Comparison of ENCODE assay signal across 16 mouse cellular contexts in genomic region chr10:25271756-25272155, GRCm38 (mm10). TPM values are rescaled to one million over a fixed set of nuclear protein-coding genes. Genes with fewer than 3 reads are reported as not detected.
DNase-seq lines count a peak whose midpoint lies in the region; ATAC-seq and TF ChIP-seq lines count a peak whose summit lies in the region.
"Had no signal": no experiment of that assay in that cellular context is flagged by ENCODE, and none has a peak within 500 bp of the region (broad histone marks: within the 10 kb centered on the region; RNA-seq: fewer than 3 reads in every experiment).

No protein-coding gene starts in this region.

- H3K9me3 ChIP-seq in kidney, postnatal 0 days (replicated peaks; ENCODE audit: low read length): no peaks in the 10 kb centered on the region
- no peaks in the 10 kb centered on the region for H3K9me3 ChIP-seq in embryonic facial prominence, embryonic 10.5 days
- no peaks in the 10 kb centered on the region for H3K9me3 ChIP-seq in stomach, embryonic 14.5 days (ENCODE audit: control insufficient read depth, low read depth, low read length)
- H3K9me3 ChIP-seq: heart, embryonic 10.5 days; liver, embryonic 13.5 days had no signal

- H3K4me3 ChIP-seq in kidney, postnatal 0 days (replicated peaks; ENCODE audit: low read depth, low read length): no peak overlapping the region
- H3K4me3 ChIP-seq in embryonic facial prominence, embryonic 10.5 days: no peak overlapping the region
- H3K4me3 ChIP-seq in stomach, embryonic 14.5 days (ENCODE audit: low read depth, low read length): no peak overlapping the region
- H3K4me3 ChIP-seq: heart, embryonic 10.5 days; liver, embryonic 13.5 days; megakaryocyte, embryonic 14.5 days had no signal

- H3K9ac ChIP-seq in kidney, postnatal 0 days (ENCODE audit: low read depth, low read length): no peak overlapping the region
- H3K9ac ChIP-seq in stomach, embryonic 14.5 days (replicated peaks; ENCODE audit: low read depth, low read length): no peak overlapping the region
- H3K9ac ChIP-seq: hindbrain, embryonic 14.5 days; liver, embryonic 13.5 days had no signal

- no peaks in the 10 kb centered on the region for H3K4me1 ChIP-seq in kidney, postnatal 0 days (replicated peaks; ENCODE audit: insufficient read depth, low read length)
- peaks cover 9% of the 10 kb centered on the region for H3K4me1 ChIP-seq in embryonic facial prominence, embryonic 10.5 days
- H3K4me1 ChIP-seq in stomach, embryonic 14.5 days (ENCODE audit: control insufficient read depth, insufficient read depth, low read length): peaks cover 9% of the 10 kb centered on the region; the same call in 1 of the 2 replicates

- no peak overlapping the region for H3K4me2 ChIP-seq in kidney, postnatal 0 days (ENCODE audit: low read length)
- no peak overlapping the region for H3K4me2 ChIP-seq in stomach, embryonic 14.5 days (replicated peaks; ENCODE audit: low read depth, low read length)
- H3K4me2 ChIP-seq: hindbrain, embryonic 14.5 days; liver, embryonic 13.5 days had no signal

- peak; percentile 28 for DNase-seq in adrenal gland, adult 8-10 months
- DNase-seq in adrenal gland, postnatal 10 days: no peak
- peak; percentile 66 for DNase-seq in kidney, postnatal 0 days (ENCODE audit: low spot score)
- DNase-seq in kidney, postnatal 4 days: no peak
- DNase-seq in embryonic facial prominence, embryonic 10.5 days (ENCODE audit: low spot score): no peak
- no peak for DNase-seq in right cerebral cortex, adult 18-20 months
- DNase-seq in urinary bladder, adult 2 months (ENCODE audit: low spot score): no peak
- DNase-seq: B cell, adult 2 months; cerebellum, adult 18-20 months; kidney, postnatal 14 days; liver, embryonic 13.5 days; right cerebral cortex, postnatal 4 days had no signal

- 67% methylated on average over 2 of the region's 2 CpGs for WGBS in kidney, postnatal 0 days
- WGBS in embryonic facial prominence, embryonic 10.5 days: 81% methylated on average over 2 of the region's 2 CpGs
- 64% methylated on average over 2 of the region's 2 CpGs for WGBS in stomach, embryonic 14.5 days

- H3K27me3 ChIP-seq in kidney, postnatal 0 days (ENCODE audit: insufficient read depth, low read length): no peaks in the 10 kb centered on the region
- no peaks in the 10 kb centered on the region for H3K27me3 ChIP-seq in embryonic facial prominence, embryonic 10.5 days (replicated peaks; ENCODE audit: low read depth, poor library complexity, severe bottlenecking)
- H3K27me3 ChIP-seq in stomach, embryonic 14.5 days (ENCODE audit: control insufficient read depth, insufficient read depth, low read length): no peaks in the 10 kb centered on the region
- H3K27me3 ChIP-seq: liver, embryonic 13.5 days; megakaryocyte, embryonic 14.5 days had no signal

- H3K27ac ChIP-seq in kidney, postnatal 0 days: no peak overlapping the region
- H3K27ac ChIP-seq in embryonic facial prominence, embryonic 10.5 days (replicated peaks): peak overlapping the region; percentile 1; the same call in 1 of the 2 replicates
- peak overlapping the region; percentile 63; the same call in 1 of the 2 replicates for H3K27ac ChIP-seq in stomach, embryonic 14.5 days (ENCODE audit: low read length)
- H3K27ac ChIP-seq: heart, embryonic 10.5 days; hindbrain, embryonic 14.5 days; liver, embryonic 13.5 days had no signal

- ATAC-seq in kidney, postnatal 0 days (replicated peaks; ENCODE audit: low FRiP score, low read depth): no peak
- ATAC-seq in stomach, embryonic 14.5 days (ENCODE audit: insufficient number of reproducible peaks, insufficient read depth, low FRiP score, low read depth): no peak

- no peaks in the 10 kb centered on the region; the same call in 1 of the 2 replicates for H3K36me3 ChIP-seq in kidney, postnatal 0 days (ENCODE audit: insufficient read depth, low read length)
- peaks cover 14% of the 10 kb centered on the region for H3K36me3 ChIP-seq in embryonic facial prominence, embryonic 10.5 days (replicated peaks)
- H3K36me3 ChIP-seq in stomach, embryonic 14.5 days (ENCODE audit: control insufficient read depth, insufficient read depth, low read length): no peaks in the 10 kb centered on the region

- TF ChIP-seq CTCF in kidney, postnatal 0 days (IDR thresholded peaks at IDR 0.05; ENCODE audit: low read depth): no peak

RNA-seq across cellular contexts. Expression of gene Akap7, which starts 35.9 kb away (rescaled TPM):
- total RNA-seq in adrenal gland, adult 8-10 months (2022): 10 to 100 TPM; 56.7 to 83.5 (median 69.8) TPM
- total RNA-seq in adrenal gland, postnatal 10 days (2021): 100 to 1,000 TPM in 1 of 2 experiments, 10 to 100 TPM in 1; 86.7 to 110 TPM
- 33.2 and 40.3 TPM in 2 replicates for polyA plus RNA-seq in kidney, postnatal 0 days (2015; fragmentation: Nextera tagmentation; extraction: Ambion mirVana)
- 17.0 and 18.2 TPM in 2 replicates for polyA plus RNA-seq in embryonic facial prominence, embryonic 10.5 days (2016; fragmentation: Nextera tagmentation; extraction: Ambion mirVana)
- polyA plus RNA-seq in stomach, embryonic 14.5 days (2014; fragmentation: Nextera tagmentation; extraction: Ambion mirVana): 23.6 and 30.1 TPM in 2 replicates
- 30.8 and 35.7 TPM in 2 replicates for polyA plus RNA-seq in urinary bladder, adult 2 months (2012; rRNA removed)

Comparison
In these comparisons a context has a peak if more than half of its experiments do, and no peak if none do; other contexts are left out.
1. DNase-seq: peak in adrenal gland, adult 8-10 months (single experiment) and kidney, postnatal 0 days (single experiment); none in adrenal gland, postnatal 10 days (single experiment), kidney, postnatal 4 days (0 of 2), embryonic facial prominence, embryonic 10.5 days (single experiment), right cerebral cortex, adult 18-20 months (single experiment) and urinary bladder, adult 2 months (single experiment).